Mouse (Mus musculus): ENCODE data around the gene Smagp. TPM values are rescaled to one million over a fixed set of nuclear protein-coding genes. Genes with fewer than 3 reads are reported as not detected.

Smagp gene
- polyA plus RNA-seq, 1 experiment from 2014 or later, result 3.9 TPM

GRCm38 (mm10) chr15:100576810-100577209 lies 59.9 kb downstream of the Smagp start:
- Histone ChIP-seq H3K4me2 (no peak overlapping the region), H3K27ac (ENCODE audit: low read depth, low read length) (no peak overlapping the region), H3K36me3 (ENCODE audit: control insufficient read depth, insufficient read depth, low read length) (peaks cover 5% of the 10 kb centered on the region; the same call in 1 of the 2 replicates), H3K27me3 (ENCODE audit: control insufficient read depth, insufficient read depth, low read length) (no peaks in the 10 kb centered on the region), H3K4me1 (ENCODE audit: control insufficient read depth, insufficient read depth, low read length) (no peaks in the 10 kb centered on the region), H3K9ac (ENCODE audit: low read length) (no peak overlapping the region), H3K4me3 (ENCODE audit: low read depth, low read length) (no peak overlapping the region), H3K9me3 (ENCODE audit: control insufficient read depth, low read length) (no peaks in the 10 kb centered on the region)
- WGBS, result 79% methylated on average over 6 of the region's 6 CpGs
- ATAC-seq (ENCODE audit: low FRiP score), result no peak
- DNase-seq (ENCODE audit: low spot score, missing footprints), result no peak

- no peak overlapping the region for H3K4me3 ChIP-seq (ENCODE audit: low read depth, low read length)
- ATAC-seq (ENCODE audit: low FRiP score), result no peak
- 86% methylated on average over 6 of the region's 6 CpGs for WGBS
- no peak overlapping the region for H3K9ac ChIP-seq (ENCODE audit: low read length)
- no peaks in the 10 kb centered on the region for H3K9me3 ChIP-seq (ENCODE audit: control insufficient read depth, low read length)
- DNase-seq (ENCODE audit: low spot score, missing footprints), result no peak
- H3K4me1 ChIP-seq (ENCODE audit: control insufficient read depth, insufficient read depth, low read length), result no peaks in the 10 kb centered on the region
- no peaks in the 10 kb centered on the region for H3K27me3 ChIP-seq (ENCODE audit: control insufficient read depth, insufficient read depth, low read length)
- H3K36me3 ChIP-seq (ENCODE audit: control insufficient read depth, insufficient read depth, low read length), result peaks cover 5% of the 10 kb centered on the region; the same call in 1 of the 2 replicates
- no peak overlapping the region for H3K4me2 ChIP-seq
- no peak overlapping the region for H3K27ac ChIP-seq (ENCODE audit: low read depth, low read length)
Measured at GRCm38 (mm10) chr15:100576392-100576791, 60.3 kb downstream of the Smagp start.

GRCm38 (mm10) chr15:100575366-100575765 lies 61.4 kb downstream of the Smagp start:
- WGBS, result 80% methylated on average over 12 of the region's 12 CpGs
- Histone ChIP-seq H3K4me3 (ENCODE audit: low read depth, low read length) (no peak overlapping the region), H3K9ac (ENCODE audit: low read length) (no peak overlapping the region), H3K27ac (ENCODE audit: low read depth, low read length) (no peak overlapping the region), H3K4me2 (no peak overlapping the region), H3K9me3 (ENCODE audit: control insufficient read depth, low read length) (no peaks in the 10 kb centered on the region), H3K27me3 (ENCODE audit: control insufficient read depth, insufficient read depth, low read length) (no peaks in the 10 kb centered on the region), H3K4me1 (ENCODE audit: control insufficient read depth, insufficient read depth, low read length) (no peaks in the 10 kb centered on the region), H3K36me3 (ENCODE audit: control insufficient read depth, insufficient read depth, low read length) (peaks cover 5% of the 10 kb centered on the region; the same call in 1 of the 2 replicates)
- DNase-seq (ENCODE audit: low spot score, missing footprints) (no peak), ATAC-seq (ENCODE audit: low FRiP score) (no peak)

GRCm38 (mm10) chr15:100574378-100574777 lies 62.4 kb downstream of the Smagp start:
- 83% methylated on average over 2 of the region's 2 CpGs for WGBS
- Histone ChIP-seq H3K9me3 (ENCODE audit: control insufficient read depth, low read length) (no peaks in the 10 kb centered on the region), H3K4me2 (no peak overlapping the region), H3K4me3 (ENCODE audit: low read depth, low read length) (no peak overlapping the region), H3K4me1 (ENCODE audit: control insufficient read depth, insufficient read depth, low read length) (no peaks in the 10 kb centered on the region), H3K36me3 (ENCODE audit: control insufficient read depth, insufficient read depth, low read length) (peaks cover 5% of the 10 kb centered on the region; the same call in 1 of the 2 replicates), H3K27me3 (ENCODE audit: control insufficient read depth, insufficient read depth, low read length) (no peaks in the 10 kb centered on the region), H3K27ac (ENCODE audit: low read depth, low read length) (no peak overlapping the region), H3K9ac (ENCODE audit: low read length) (no peak overlapping the region)
- no peak for DNase-seq (ENCODE audit: low spot score, missing footprints)
- no peak for ATAC-seq (ENCODE audit: low FRiP score)

- no peak overlapping the region; the same call in 1 of the 2 replicates for H3K9ac ChIP-seq (ENCODE audit: low read length)
- no peak overlapping the region for H3K4me3 ChIP-seq (ENCODE audit: low read depth, low read length)
- H3K27ac ChIP-seq (ENCODE audit: low read depth, low read length), result no peak overlapping the region
- no peaks in the 10 kb centered on the region for H3K27me3 ChIP-seq (ENCODE audit: control insufficient read depth, insufficient read depth, low read length)
- peaks cover 5% of the 10 kb centered on the region; the same call in 1 of the 2 replicates for H3K36me3 ChIP-seq (ENCODE audit: control insufficient read depth, insufficient read depth, low read length)
- ATAC-seq (ENCODE audit: low FRiP score) (no peak), DNase-seq (ENCODE audit: low spot score, missing footprints) (no peak)
- H3K9me3 ChIP-seq (ENCODE audit: control insufficient read depth, low read length), result no peaks in the 10 kb centered on the region
- no peak overlapping the region for H3K4me2 ChIP-seq
- H3K4me1 ChIP-seq (ENCODE audit: control insufficient read depth, insufficient read depth, low read length), result no peaks in the 10 kb centered on the region
- WGBS, result 74% methylated on average over 6 of the region's 6 CpGs
Measured at GRCm38 (mm10) chr15:100573946-100574345, 62.8 kb downstream of the Smagp start.

Small RNAs within 50 kb of the gene (microRNA-seq; reads per million reads assigned to microRNA genes)
- not detected for gene Mir6961

Other genes starting within 250 kb of the Smagp start
- gene Gm5475, start 214.8 kb downstream of the Smagp start, polyA plus RNA-seq (2014; fragmentation: Nextera tagmentation; extraction: Ambion mirVana), result not detected in 2 replicates
- gene Slc11a2, start 211.9 kb downstream of the Smagp start, polyA plus RNA-seq (2014; fragmentation: Nextera tagmentation; extraction: Ambion mirVana), result 18.2 and 22.2 TPM in 2 replicates
- 41.0 and 42.5 TPM in 2 replicates for gene Letmd1, start 167.9 kb downstream of the Smagp start, polyA plus RNA-seq (2014; fragmentation: Nextera tagmentation; extraction: Ambion mirVana)
- 20.4 and 21.4 TPM in 2 replicates for gene Csrnp2, start 141.5 kb downstream of the Smagp start, polyA plus RNA-seq (2014; fragmentation: Nextera tagmentation; extraction: Ambion mirVana)
- 27.7 and 29.9 TPM in 2 replicates for gene Tfcp2, start 84.9 kb downstream of the Smagp start, polyA plus RNA-seq (2014; fragmentation: Nextera tagmentation; extraction: Ambion mirVana)
- gene Pou6f1, start 37.0 kb downstream of the Smagp start, polyA plus RNA-seq (2014; fragmentation: Nextera tagmentation; extraction: Ambion mirVana), result 15.0 and 15.6 TPM in 2 replicates
- 258 and 272 TPM in 2 replicates for gene Dazap2, start 21.6 kb downstream of the Smagp start, polyA plus RNA-seq (2014; fragmentation: Nextera tagmentation; extraction: Ambion mirVana)
- gene Bin2, start 32.6 kb upstream of the Smagp start, polyA plus RNA-seq (2014; fragmentation: Nextera tagmentation; extraction: Ambion mirVana), result 3.4 TPM in 2 replicates
- 1.1 and 1.4 TPM in 2 replicates for gene Cela1, start 51.0 kb upstream of the Smagp start, polyA plus RNA-seq (2014; fragmentation: Nextera tagmentation; extraction: Ambion mirVana)
- 0.04 TPM in 1 of 2 replicates, not detected in the other for gene Galnt6, start 92.4 kb upstream of the Smagp start, polyA plus RNA-seq (2014; fragmentation: Nextera tagmentation; extraction: Ambion mirVana)
- 7.1 and 9.2 TPM in 2 replicates for gene Slc4a8, start 124.8 kb upstream of the Smagp start, polyA plus RNA-seq (2014; fragmentation: Nextera tagmentation; extraction: Ambion mirVana)
- gene Scn8a, start 232.9 kb upstream of the Smagp start, polyA plus RNA-seq (2014; fragmentation: Nextera tagmentation; extraction: Ambion mirVana), result 11.6 and 14.9 TPM in 2 replicates

All from midbrain, embryonic 11.5 days (tissue).